Mouse (Mus musculus): Measurements from ENCODE around the gene Ier2.

DNA sequence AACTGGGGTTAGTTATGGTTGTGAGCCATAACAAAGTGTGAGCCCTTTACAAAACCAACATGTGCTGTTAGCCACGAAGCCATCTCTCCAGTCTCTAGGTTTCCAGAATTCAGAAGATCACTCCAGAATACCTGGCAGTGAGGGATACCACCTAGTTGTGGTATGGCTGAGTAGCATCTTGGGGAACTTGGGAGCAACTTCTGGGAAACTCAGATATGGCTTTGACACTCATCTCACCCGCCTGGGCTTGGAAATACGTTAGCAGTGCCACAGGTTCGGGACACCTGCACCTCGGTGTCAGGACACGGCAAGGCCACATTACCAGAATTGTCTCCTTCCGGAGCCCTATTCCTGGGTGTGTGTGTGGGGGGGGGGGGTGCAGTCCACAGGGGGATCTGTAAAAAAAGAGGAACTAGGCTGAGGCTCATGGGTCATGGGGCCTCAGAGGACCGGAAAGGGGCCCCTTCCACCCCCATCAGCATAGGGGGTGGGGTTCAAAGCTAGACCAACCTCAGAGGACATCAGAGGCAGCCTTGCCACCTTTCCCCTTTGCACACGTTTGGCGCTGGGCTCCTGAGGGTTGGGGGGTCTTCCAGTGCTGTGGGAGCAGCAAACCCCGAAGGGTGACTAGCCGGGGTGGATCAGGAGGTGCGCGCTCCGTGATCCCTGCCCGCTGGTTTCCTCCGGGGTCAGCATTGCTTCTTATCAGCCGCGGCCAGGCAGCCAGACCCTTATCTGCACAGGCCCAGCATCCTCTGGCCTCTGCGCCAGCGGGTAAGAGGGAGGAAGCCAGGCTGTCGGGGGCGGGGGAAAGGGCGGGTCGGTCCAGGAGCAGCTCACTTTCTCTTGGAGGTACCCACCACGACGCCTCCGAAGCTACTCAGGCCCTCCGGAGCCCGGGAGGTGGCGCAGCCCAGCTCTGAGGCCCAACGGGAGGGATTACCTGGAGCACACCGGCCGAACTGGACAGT lies 38.6 kb upstream of the Ier2 start, which contains the start of gene Lyl1:
- TF ChIP-seq POLR2A (IDR thresholded peaks at IDR 0.05; ENCODE audit: borderline replicate concordance, extremely low read depth, insufficient read depth, insufficient read length, poor library complexity, severe bottlenecking) = no peak
- no peak for TF ChIP-seq CTCF (IDR thresholded peaks at IDR 0.05; ENCODE audit: borderline replicate concordance, extremely low read depth, insufficient read depth, insufficient read length)
